Mouse (Mus musculus) forebrain, embryonic 15.5 days (tissue): Measurements from ENCODE around the gene Tnks2. TPM values are rescaled to one million over a fixed set of nuclear protein-coding genes. Genes with fewer than 3 reads are reported as not detected.
A peak's percentile ranks its signal among the peaks of the same experiment; 100 is the strongest.

Experiments
- ATAC-seq: fragments of 200-750 bp; cut with Nextera tagmentation; replicated peaks from 2 replicates; pipeline ENCODE4 v1.8.0; 2017; ENCODE audit warnings: mild to moderate bottlenecking, moderate TSS enrichment, moderate library complexity
- H3K27ac ChIP-seq: fragments of 300-500 bp; sonication (generic); replicated peaks from 2 replicates; pipeline ENCODE4 v1.5.1; 2015; ENCODE audit warnings: mild to moderate bottlenecking, inconsistent platforms
- H3K27me3 ChIP-seq: fragments of 300-500 bp; sonication (generic); 2 replicates; pipeline ENCODE4 v1.6.1; 2015; ENCODE audit warnings: inconsistent platforms
- H3K36me3 ChIP-seq: fragments of 300-500 bp; sonication (generic); 2 replicates; pipeline ENCODE4 v1.6.1; 2015; ENCODE audit warnings: mild to moderate bottlenecking, inconsistent platforms
- H3K4me1 ChIP-seq: fragments of 300-500 bp; sonication (generic); 2 replicates; pipeline ENCODE4 v1.6.1; 2015; ENCODE audit warnings: inconsistent platforms
- H3K4me2 ChIP-seq: fragments of 300-500 bp; sonication (generic); replicated peaks from 2 replicates; pipeline ENCODE4 v1.6.1; 2015; ENCODE audit warnings: mild to moderate bottlenecking, inconsistent platforms
- H3K4me3 ChIP-seq: fragments of 300-500 bp; sonication (generic); 2 replicates; pipeline ENCODE4 v1.5.1; 2015; ENCODE audit warnings: mild to moderate bottlenecking, inconsistent platforms
- H3K9ac ChIP-seq: fragments of 300-500 bp; sonication (generic); replicated peaks from 2 replicates; pipeline ENCODE4 v1.6.1; 2015; ENCODE audit warnings: mild to moderate bottlenecking, inconsistent platforms
- H3K9me3 ChIP-seq: fragments of 300-500 bp; sonication (generic); 2 replicates; pipeline ENCODE4 v1.6.1; 2016; ENCODE audit warnings: inconsistent platforms
- WGBS: fragments of 180-500 bp; shearing (Covaris S2); methylation state at CpG from one replicate; pipeline ENCODE4 v1.1.7; 2015; ENCODE audit warnings: mixed read lengths; 5-methylcytosine and 5-hydroxymethylcytosine counted together
- polyA plus RNA-seq: library from polyadenylated mRNA; unstranded; fragments of >200 nt; fragmentation: Nextera tagmentation; extraction: Ambion mirVana; gene quantifications from 2 replicates; pipeline ENCODE4 v1.2.1, GENCODE M21; 2015

Tnks2 gene
- polyA plus RNA-seq, 1 experiment from 2014 or later = 43.0 TPM

DNA sequence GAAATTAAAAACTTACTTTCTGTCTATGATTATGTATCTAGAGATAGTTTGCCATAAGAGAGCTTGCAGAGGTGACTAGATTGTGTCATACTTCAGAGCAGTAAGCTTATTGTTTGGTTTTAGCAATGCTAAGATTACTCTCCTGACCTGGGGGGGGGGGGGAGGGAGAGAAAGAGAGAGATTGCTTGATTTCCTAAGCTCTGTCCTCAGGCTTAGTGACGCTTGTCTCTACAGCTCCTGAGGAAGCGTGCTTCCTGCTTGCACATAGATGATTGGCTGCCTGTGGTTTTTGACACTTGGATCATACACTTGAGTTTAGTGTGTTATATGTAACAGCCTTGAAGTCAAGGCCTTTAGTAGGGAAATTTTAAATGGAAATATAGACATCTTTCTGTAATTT lies 40.6 kb downstream of the Tnks2 start:
- H3K9ac ChIP-seq = no peak overlapping the region
- WGBS = 86% methylated on average over 2 of the region's 2 CpGs
- no peak overlapping the region for H3K4me3 ChIP-seq
- no peak overlapping the region for H3K27ac ChIP-seq
- no peak overlapping the region for H3K4me2 ChIP-seq
- ATAC-seq = no peak
- H3K4me1 ChIP-seq = peaks cover 3% of the 10 kb centered on the region; the same call in 1 of the 2 replicates
- peaks cover 74% of the 10 kb centered on the region for H3K36me3 ChIP-seq
- no peaks in the 10 kb centered on the region for H3K27me3 ChIP-seq
- H3K9me3 ChIP-seq = no peaks in the 10 kb centered on the region

DNA sequence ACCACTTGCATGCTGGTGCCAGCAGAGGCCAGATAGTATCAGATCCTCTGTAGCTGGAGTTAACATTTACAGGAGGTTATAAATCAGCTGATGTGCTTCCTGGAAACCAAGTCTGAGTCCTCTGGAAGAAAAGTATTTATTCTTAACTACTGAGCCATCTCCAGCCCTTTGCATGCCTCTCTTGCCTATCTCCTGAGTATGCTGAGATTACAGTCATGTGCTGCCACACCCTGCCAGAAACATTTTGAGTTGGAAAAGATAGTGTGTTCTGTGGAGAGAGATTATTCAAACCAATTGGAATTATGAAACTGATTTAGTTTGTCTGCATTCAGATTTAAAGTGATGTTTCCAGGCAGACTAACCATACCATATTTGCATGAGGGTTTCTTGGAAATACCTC lies 43.3 kb downstream of the Tnks2 start:
- peaks cover 82% of the 10 kb centered on the region for H3K36me3 ChIP-seq
- H3K4me2 ChIP-seq = no peak overlapping the region
- H3K9ac ChIP-seq = no peak overlapping the region
- H3K9me3 ChIP-seq = no peaks in the 10 kb centered on the region
- peaks cover 3% of the 10 kb centered on the region; the same call in 1 of the 2 replicates for H3K4me1 ChIP-seq
- H3K27me3 ChIP-seq = no peaks in the 10 kb centered on the region
- no peak overlapping the region for H3K27ac ChIP-seq
- ATAC-seq = no peak
- no peak overlapping the region for H3K4me3 ChIP-seq

DNA sequence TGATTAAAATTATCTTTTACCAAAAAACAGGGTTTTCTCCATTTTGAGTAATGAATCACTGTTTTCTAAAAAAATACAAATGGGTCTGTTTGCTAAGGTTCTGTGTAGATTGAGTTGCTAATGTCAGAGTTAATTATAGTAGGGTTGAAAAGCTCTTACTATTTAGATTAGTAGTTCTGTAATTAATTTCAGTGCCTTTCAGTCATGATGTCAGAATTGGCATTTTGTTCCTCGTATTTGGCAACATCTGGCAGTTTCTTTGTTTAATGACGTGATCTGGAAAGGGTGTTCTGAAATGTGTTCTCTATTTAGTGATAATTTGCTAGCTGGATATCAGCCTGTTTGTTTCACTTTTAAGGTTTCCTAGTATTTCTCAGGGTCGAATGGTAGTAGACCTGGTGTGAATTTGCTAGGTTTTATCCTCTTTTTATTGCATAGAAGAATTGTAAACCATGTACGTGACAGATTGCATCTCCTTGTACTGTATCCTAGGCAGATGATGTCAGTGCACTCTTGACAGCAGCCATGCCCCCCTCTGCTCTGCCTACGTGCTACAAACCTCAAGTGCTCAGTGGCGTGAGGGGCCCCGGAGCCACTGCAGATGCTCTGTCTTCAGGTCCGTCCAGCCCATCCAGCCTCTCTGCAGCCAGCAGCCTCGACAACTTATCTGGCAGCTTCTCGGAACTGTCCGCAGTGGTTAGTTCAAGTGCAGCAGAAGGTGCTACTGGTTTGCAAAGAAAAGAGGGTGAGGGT lies 44.9 kb downstream of the Tnks2 start:
- 0 out of 2 replicates have a peak, but pooled peaks have one; percentile 26 for ATAC-seq
- WGBS = 62% methylated on average over 11 of the region's 11 CpGs
- H3K27me3 ChIP-seq = no peaks in the 10 kb centered on the region

DNA sequence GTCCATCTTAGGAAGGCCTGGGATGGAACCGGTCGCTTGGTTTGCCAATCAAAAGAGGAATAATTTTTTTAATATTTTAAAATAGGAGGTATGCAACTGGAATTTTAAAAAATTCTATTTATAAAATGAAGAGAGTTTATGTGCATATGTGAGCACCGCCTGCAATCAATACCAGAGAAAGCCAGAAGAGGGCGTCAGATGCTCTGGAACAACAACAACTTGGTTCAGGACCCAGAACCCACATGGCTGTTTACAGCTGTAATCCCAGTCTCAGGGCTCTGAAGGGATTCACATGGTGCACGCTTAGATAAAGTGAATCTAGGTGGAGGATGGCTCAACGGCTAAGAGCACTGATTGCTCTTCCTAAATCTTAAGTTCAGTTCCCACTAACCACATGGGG lies 49.1 kb downstream of the Tnks2 start:
- Histone ChIP-seq H3K4me1 (peaks cover 3% of the 10 kb centered on the region; the same call in 1 of the 2 replicates), H3K36me3 (peaks cover 83% of the 10 kb centered on the region), H3K4me3 (no peak overlapping the region), H3K9ac (no peak overlapping the region), H3K27ac (no peak overlapping the region), H3K4me2 (no peak overlapping the region), H3K9me3 (no peaks in the 10 kb centered on the region), H3K27me3 (no peaks in the 10 kb centered on the region)
- WGBS = 76% methylated on average over 6 of the region's 6 CpGs
- ATAC-seq = no peak

More for the DNA sequence above, 44.9 kb downstream of the Tnks2 start:
- H3K4me1 ChIP-seq = peaks cover 3% of the 10 kb centered on the region; the same call in 1 of the 2 replicates
- no peak overlapping the region for H3K4me3 ChIP-seq
- H3K9me3 ChIP-seq = no peaks in the 10 kb centered on the region
- H3K9ac ChIP-seq = no peak overlapping the region
- no peak overlapping the region for H3K4me2 ChIP-seq
- peaks cover 84% of the 10 kb centered on the region for H3K36me3 ChIP-seq
- 0 out of 2 replicates have a peak overlapping the region, but pooled peaks have one; percentile 28 for H3K27ac ChIP-seq

DNA sequence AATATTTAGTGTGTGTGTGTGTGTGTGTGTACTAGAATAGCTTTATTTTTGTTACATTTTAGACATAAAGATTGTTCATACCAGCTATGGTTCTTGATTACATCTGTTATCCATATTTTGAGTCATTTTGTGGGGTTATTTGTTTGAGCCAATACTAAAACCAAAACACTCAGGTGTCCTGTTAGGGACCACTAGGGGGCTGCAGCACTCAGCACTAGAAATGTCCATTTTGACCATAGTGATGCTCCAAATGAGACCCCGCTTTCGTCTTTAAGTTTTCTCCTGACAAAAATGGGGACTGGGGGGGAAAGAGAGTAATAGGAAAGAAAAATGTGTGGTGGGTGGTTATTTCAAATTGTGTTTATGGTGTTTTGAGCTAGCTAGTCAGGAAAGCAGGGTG lies 52.3 kb downstream of the Tnks2 start:
- Histone ChIP-seq H3K9me3 (no peaks in the 10 kb centered on the region), H3K27me3 (no peaks in the 10 kb centered on the region), H3K4me3 (no peak overlapping the region), H3K27ac (no peak overlapping the region), H3K4me1 (no peaks in the 10 kb centered on the region), H3K9ac (no peak overlapping the region), H3K36me3 (peaks cover 87% of the 10 kb centered on the region), H3K4me2 (no peak overlapping the region)
- no peak for ATAC-seq
- 53% methylated on average over 2 of the region's 2 CpGs for WGBS

DNA sequence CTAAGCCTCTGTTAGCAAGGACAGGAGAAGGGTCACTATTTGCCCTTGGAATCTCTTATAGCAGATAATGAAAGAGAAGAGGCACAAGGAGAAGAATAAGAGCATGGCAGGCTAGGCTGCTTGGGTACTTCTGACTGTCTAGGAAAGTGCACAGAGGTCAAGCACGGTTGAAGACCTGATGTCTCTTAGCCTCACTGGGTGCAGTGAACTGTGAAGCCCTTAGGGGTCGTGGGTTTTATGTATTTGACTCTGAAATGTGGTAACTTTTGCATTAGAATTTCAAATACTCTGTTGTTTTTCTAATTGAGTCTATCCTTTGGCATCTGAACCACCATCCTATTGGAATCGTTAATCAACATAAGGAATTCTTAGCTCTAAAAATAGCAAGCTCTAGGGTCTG lies 53.7 kb downstream of the Tnks2 start:
- Histone ChIP-seq H3K9ac (no peak overlapping the region), H3K4me1 (no peaks in the 10 kb centered on the region), H3K27me3 (no peaks in the 10 kb centered on the region), H3K9me3 (no peaks in the 10 kb centered on the region), H3K36me3 (peaks cover 85% of the 10 kb centered on the region), H3K4me3 (no peak overlapping the region), H3K4me2 (no peak overlapping the region), H3K27ac (no peak overlapping the region)
- 74% methylated on average over 3 of the region's 3 CpGs for WGBS
- ATAC-seq = no peak

DNA sequence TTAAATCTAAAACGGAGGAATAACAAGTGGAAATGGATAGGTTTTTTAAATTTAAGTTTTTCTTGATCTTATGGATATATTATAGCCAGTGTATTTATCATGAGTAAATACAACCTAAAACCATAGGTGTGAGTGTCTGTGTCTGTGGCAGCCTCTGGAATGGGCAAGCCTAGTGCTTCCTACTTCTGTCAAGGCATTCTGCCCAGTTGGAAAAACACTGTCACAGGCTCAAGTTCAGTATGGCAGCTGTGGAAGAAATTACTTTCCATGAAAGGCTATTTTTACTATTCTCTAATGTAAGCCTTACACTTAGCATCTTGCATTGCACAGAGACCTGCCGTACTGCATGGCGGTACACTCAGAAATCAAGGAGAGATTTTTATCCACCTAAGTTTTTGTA lies 57.7 kb downstream of the Tnks2 start:
- WGBS = 98% methylated on average over 3 of the region's 3 CpGs
- H3K27me3 ChIP-seq = no peaks in the 10 kb centered on the region
- ATAC-seq = no peak
- no peak overlapping the region for H3K4me2 ChIP-seq
- peaks cover 64% of the 10 kb centered on the region for H3K36me3 ChIP-seq
- H3K4me3 ChIP-seq = no peak overlapping the region
- H3K9ac ChIP-seq = no peak overlapping the region
- peaks cover 9% of the 10 kb centered on the region for H3K4me1 ChIP-seq
- H3K9me3 ChIP-seq = no peaks in the 10 kb centered on the region
- no peak overlapping the region for H3K27ac ChIP-seq

DNA sequence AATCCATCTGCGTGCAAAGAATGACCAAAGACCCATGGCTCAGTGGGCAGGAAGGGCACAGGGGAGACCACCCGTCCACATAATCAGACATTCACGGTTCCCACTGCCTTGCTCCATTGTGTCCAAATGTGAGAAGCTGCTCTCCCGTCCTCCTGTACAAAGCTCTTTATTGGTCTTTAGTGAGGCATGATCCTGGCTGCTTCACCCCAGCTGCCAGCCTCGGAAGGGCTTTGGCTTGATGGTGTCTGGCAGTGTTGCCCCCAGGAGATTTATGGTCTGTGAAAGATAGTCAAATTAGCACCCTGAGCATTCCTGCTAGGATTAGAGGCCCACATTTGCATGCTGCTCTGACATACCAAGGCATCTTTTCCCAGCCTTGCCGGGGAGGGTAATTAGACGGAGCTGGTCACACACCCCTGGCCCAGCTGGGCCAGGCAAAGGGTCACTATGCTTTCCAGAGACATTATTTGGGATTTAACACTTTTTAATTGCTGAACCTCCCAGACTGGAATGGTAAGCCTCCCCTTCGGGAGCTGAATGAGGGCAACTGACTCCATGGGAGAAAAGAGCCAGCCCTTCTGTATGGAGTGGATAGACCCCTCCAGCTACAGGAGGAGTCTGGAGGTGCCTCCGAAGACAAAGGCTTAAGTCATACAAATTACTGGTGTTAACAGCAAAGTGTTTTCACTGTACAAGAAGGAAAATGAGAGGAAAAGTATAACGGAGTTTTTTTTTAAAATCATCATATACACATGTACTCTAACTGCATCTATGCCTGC lies 62.9 kb downstream of the Tnks2 start:
- Histone ChIP-seq H3K36me3 (peaks cover 21% of the 10 kb centered on the region), H3K9me3 (no peaks in the 10 kb centered on the region), H3K4me3 (no peak overlapping the region), H3K27ac (peak overlapping the region; percentile 59), H3K9ac (no peak overlapping the region), H3K4me2 (no peak overlapping the region), H3K27me3 (no peaks in the 10 kb centered on the region), H3K4me1 (peaks cover 15% of the 10 kb centered on the region)
- ATAC-seq = peak; percentile 81
- WGBS = 4% methylated on average over 10 of the region's 10 CpGs

DNA sequence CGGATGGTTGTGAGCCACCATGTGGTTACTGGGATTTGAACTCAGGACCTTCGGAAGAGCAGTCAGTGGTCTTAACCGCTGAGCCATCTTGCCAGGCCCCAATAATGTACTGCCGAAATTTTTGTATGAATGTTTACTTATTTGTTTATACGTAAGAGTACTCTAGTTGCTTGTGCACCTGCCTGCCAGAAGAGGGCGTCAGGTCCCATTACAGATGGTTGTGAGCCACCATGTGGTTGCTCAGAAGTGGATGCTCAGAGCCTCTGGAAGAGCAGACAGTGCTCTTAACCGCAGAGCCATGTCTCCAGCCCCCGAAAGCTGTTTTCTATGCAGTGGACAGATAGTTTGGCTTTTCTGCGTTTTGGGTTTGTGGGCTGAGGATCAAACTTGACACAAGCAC lies 63.7 kb downstream of the Tnks2 start:
- no peak overlapping the region for H3K9ac ChIP-seq
- peaks cover 15% of the 10 kb centered on the region for H3K36me3 ChIP-seq
- H3K9me3 ChIP-seq = no peaks in the 10 kb centered on the region
- H3K4me2 ChIP-seq = no peak overlapping the region
- no peak overlapping the region for H3K27ac ChIP-seq
- WGBS = 41% methylated on average over 9 of the region's 9 CpGs
- H3K4me1 ChIP-seq = peaks cover 15% of the 10 kb centered on the region
- no peak for ATAC-seq
- H3K4me3 ChIP-seq = no peak overlapping the region
- no peaks in the 10 kb centered on the region for H3K27me3 ChIP-seq

DNA sequence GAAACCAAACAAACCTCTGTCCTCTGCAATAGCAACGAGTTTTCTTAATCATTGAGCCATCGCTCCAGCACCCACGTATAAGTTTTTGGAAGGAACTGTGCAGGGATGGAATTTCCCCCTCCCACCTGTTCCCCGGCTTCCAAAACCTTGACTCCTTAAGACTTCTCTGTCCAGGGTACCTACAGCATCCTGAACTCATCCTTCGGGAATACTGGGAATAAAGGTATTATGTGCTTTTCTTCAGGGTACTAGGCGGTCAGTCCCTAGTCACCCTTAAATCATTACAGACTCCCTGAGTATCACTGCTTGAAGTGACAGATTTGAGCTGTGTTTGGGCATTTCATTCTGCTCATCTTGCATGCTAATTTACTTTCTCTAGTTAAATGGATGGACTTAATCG lies 69.3 kb downstream of the Tnks2 start:
- no peak for ATAC-seq
- Histone ChIP-seq H3K4me1 (peaks cover 12% of the 10 kb centered on the region), H3K9ac (peak overlapping the region; percentile 66; the same call in 1 of the 2 replicates), H3K4me3 (peak overlapping the region; percentile 56), H3K27ac (peak overlapping the region; percentile 71), H3K9me3 (no peaks in the 10 kb centered on the region), H3K27me3 (no peaks in the 10 kb centered on the region), H3K36me3 (no peaks in the 10 kb centered on the region), H3K4me2 (peak overlapping the region; percentile 80)
- WGBS = 19% methylated on average over 7 of the region's 7 CpGs

DNA sequence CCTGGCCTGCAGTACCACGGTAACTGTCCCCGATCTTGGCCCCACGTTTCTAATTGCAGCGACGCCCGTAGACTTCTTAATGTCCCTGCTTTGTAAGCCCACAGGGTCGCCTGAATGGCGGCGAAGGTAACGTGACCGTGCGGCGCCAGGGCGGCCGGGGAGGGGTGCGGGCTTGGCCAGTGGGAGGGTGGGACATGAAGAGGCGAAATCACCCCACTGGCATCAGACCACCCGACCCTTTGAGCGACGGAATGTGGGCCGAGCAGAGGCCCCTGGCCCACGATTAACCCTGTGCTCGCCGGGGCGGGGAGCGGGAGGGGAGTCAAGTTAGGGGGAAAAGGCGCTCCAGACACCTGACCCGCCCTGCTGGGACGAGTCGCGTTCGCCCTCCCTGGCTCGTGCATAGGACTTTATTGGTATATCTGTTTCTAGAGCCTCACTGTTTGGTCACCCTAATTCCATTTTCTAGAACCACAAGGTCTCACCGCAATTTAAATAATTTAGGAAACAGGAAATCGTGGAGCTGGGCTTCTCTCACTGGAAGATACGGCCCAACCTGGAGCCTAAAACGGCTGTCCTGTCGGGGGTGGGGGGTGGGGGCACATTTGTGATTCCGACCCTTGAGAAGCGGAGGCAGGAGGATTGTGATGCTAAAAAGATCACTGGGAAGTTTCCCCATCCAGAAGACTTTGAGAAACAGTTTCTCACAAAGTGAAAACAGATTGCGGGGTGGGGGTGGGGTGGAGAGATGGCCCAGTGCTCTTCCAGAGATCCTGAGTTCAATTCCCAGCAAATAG lies 70.4 kb downstream of the Tnks2 start:
- H3K4me3 ChIP-seq = peak overlapping the region; percentile 56
- no peaks in the 10 kb centered on the region for H3K9me3 ChIP-seq
- H3K4me1 ChIP-seq = peaks cover 12% of the 10 kb centered on the region
- peak; percentile 88 for ATAC-seq
- under 1% methylated on average over 41 of the region's 41 CpGs for WGBS
- peak overlapping the region; percentile 80 for H3K4me2 ChIP-seq
- H3K9ac ChIP-seq = peak overlapping the region; percentile 66
- no peaks in the 10 kb centered on the region for H3K36me3 ChIP-seq
- H3K27me3 ChIP-seq = no peaks in the 10 kb centered on the region
- H3K27ac ChIP-seq = peak overlapping the region; percentile 71

DNA sequence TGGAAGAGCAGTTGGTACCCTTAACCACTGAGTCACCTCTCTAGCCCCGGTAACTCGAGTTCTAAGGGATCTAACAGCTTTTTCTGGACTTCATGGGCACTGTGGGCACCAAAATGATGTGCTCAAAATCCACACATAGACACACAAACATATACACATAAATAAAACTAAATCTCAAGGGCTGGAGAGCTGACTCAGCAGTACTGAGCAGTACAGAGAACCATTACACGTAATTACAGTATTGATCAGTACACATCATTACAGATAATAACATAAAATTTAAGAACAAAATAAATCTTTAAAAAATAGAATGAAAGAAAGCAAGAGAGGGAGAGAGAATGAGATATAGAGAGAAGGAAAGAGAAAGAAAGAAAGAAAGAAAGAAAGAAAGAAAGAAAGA lies 75.1 kb downstream of the Tnks2 start:
- peaks cover 10% of the 10 kb centered on the region for H3K4me1 ChIP-seq
- WGBS = 85% methylated on average over 3 of the region's 3 CpGs
- H3K36me3 ChIP-seq = no peaks in the 10 kb centered on the region
- no peak overlapping the region for H3K9ac ChIP-seq
- no peak overlapping the region for H3K4me3 ChIP-seq
- no peaks in the 10 kb centered on the region for H3K27me3 ChIP-seq
- no peak overlapping the region for H3K27ac ChIP-seq
- no peak overlapping the region for H3K4me2 ChIP-seq
- ATAC-seq = no peak
- no peaks in the 10 kb centered on the region for H3K9me3 ChIP-seq
